8 mouse cellular contexts compared by ENCODE assay signal in the genomic region with DNA sequence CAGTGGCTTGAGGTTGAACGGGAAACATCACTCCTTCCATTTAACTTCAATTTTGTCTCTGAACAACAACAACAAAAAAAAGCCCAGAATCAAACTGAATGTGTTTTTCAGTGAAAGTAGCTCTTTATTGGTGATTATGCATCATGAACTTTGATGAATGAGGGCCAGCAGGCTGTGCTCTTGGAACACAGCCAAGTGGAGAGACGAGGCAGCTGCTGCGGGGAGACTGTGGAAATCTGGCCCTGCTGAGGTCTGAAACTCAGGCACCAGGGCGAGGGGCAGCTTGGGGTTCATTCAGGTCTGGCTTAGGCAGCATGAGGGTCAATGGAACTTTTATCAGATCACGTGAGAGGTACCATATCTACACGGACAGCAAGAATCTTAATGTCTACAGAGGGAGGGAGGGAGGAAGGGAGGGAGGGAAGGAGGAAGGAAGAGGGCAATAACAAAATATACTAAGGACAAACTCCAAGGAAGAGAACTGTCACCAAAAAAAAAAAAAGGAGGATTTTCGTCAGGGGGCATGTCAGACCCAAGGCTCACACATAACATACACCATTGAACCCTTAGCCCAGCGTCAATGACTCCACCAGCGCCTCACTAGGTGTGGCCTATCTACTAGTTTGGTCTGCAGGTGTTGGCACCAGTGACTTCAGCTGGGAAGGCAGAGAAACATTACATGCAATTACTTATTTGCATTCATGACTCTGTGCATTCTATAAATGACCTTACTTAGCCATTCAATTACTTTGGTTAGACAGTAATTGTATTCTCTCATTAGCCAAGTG.
DNase-seq lines count a peak whose midpoint lies in the region; ATAC-seq and TF ChIP-seq lines count a peak whose summit lies in the region.

No protein-coding gene starts in this region.

- H3K27me3 ChIP-seq in neural tube, embryonic 11.5 days (ENCODE audit: control insufficient read depth, insufficient read depth, low read length), result no peaks in the 10 kb centered on the region
- no peaks in the 10 kb centered on the region for H3K27me3 ChIP-seq in neural tube, embryonic 15.5 days (replicated peaks)
- H3K27me3 ChIP-seq in forebrain, embryonic 12.5 days, result 0 out of 2 replicates have a peak, but pooled peaks cover 2% of the 10 kb centered on the region
- H3K27me3 ChIP-seq in hindbrain, embryonic 10.5 days (ENCODE audit: insufficient read depth, poor library complexity, severe bottlenecking), result no peaks in the 10 kb centered on the region
- no peaks in the 10 kb centered on the region for H3K27me3 ChIP-seq in limb, embryonic 14.5 days (ENCODE audit: control insufficient read depth, insufficient read depth, low read length)
- no peaks in the 10 kb centered on the region for H3K27me3 ChIP-seq in stomach, embryonic 16.5 days (ENCODE audit: control insufficient read depth, insufficient read depth, low read length)

- H3K9me3 ChIP-seq in neural tube, embryonic 11.5 days (ENCODE audit: control insufficient read depth, low read length), result no peaks in the 10 kb centered on the region
- no peaks in the 10 kb centered on the region for H3K9me3 ChIP-seq in neural tube, embryonic 15.5 days (replicated peaks)
- H3K9me3 ChIP-seq in forebrain, embryonic 12.5 days, result no peaks in the 10 kb centered on the region
- H3K9me3 ChIP-seq in hindbrain, embryonic 10.5 days, result no peaks in the 10 kb centered on the region
- H3K9me3 ChIP-seq in limb, embryonic 14.5 days (ENCODE audit: control insufficient read depth, low read length), result no peaks in the 10 kb centered on the region
- no peaks in the 10 kb centered on the region for H3K9me3 ChIP-seq in stomach, embryonic 16.5 days (replicated peaks; ENCODE audit: control insufficient read depth, low read length)

- no peak overlapping the region for H3K4me2 ChIP-seq in neural tube, embryonic 11.5 days (ENCODE audit: low read depth)
- H3K4me2 ChIP-seq in neural tube, embryonic 15.5 days, result no peak overlapping the region
- H3K4me2 ChIP-seq in forebrain, embryonic 12.5 days, result no peak overlapping the region
- H3K4me2 ChIP-seq in limb, embryonic 14.5 days (replicated peaks; ENCODE audit: low read depth, low read length, severe bottlenecking), result no peak overlapping the region
- H3K4me2 ChIP-seq in stomach, embryonic 16.5 days (ENCODE audit: low read depth, low read length), result no peak overlapping the region

- TF ChIP-seq POLR2A in limb, embryonic 14.5 days (IDR thresholded peaks at IDR 0.05; ENCODE audit: borderline replicate concordance, extremely low read depth, insufficient read depth, insufficient read length), result no peak

- ATAC-seq in neural tube, embryonic 11.5 days (ENCODE audit: insufficient read depth, low FRiP score, low TSS enrichment), result peak; percentile 74
- no peak; the same call in 1 of the 2 replicates for ATAC-seq in neural tube, embryonic 15.5 days (ENCODE audit: low FRiP score)
- ATAC-seq in forebrain, embryonic 12.5 days (ENCODE audit: low FRiP score), result peak; percentile 82
- no peak for ATAC-seq in limb, embryonic 14.5 days (ENCODE audit: low FRiP score, low read depth)
- peak; percentile 50; the same call in 1 of the 2 replicates for ATAC-seq in stomach, embryonic 16.5 days (ENCODE audit: insufficient read depth, low FRiP score)
- ATAC-seq in granulocyte monocyte progenitor cell, adult 5-6 weeks (replicated peaks; ENCODE audit: poor library complexity, severe bottlenecking), result no peak

- peak; percentile 55 for DNase-seq in neural tube, embryonic 11.5 days (ENCODE audit: low spot score)
- DNase-seq in hindbrain, embryonic 10.5 days (ENCODE audit: low spot score), result peak; percentile 6
- DNase-seq in limb, embryonic 14.5 days (ENCODE audit: low spot score), result peak; percentile 19
- no peak for DNase-seq in layer of hippocampus, adult 8-10 months (ENCODE audit: low spot score in 2 of 2)

- 54% methylated on average over 9 of the region's 9 CpGs for WGBS in neural tube, embryonic 11.5 days
- 33% methylated on average over 9 of the region's 9 CpGs for whole genome bisulfite sequencing in neural tube, embryonic 15.5 days
- WGBS in forebrain, embryonic 12.5 days, result 40% methylated on average over 9 of the region's 9 CpGs
- 71% methylated on average over 9 of the region's 9 CpGs for WGBS in hindbrain, embryonic 10.5 days
- 32% methylated on average over 9 of the region's 9 CpGs for WGBS in limb, embryonic 14.5 days
- 28% methylated on average over 9 of the region's 9 CpGs for WGBS in stomach, embryonic 16.5 days

- no peaks in the 10 kb centered on the region; the same call in 1 of the 2 replicates for H3K4me1 ChIP-seq in neural tube, embryonic 11.5 days (ENCODE audit: control insufficient read depth, insufficient read depth, low read length)
- H3K4me1 ChIP-seq in neural tube, embryonic 15.5 days, result peaks cover 20% of the 10 kb centered on the region
- peaks cover 21% of the 10 kb centered on the region for H3K4me1 ChIP-seq in forebrain, embryonic 12.5 days
- H3K4me1 ChIP-seq in hindbrain, embryonic 10.5 days (replicated peaks), result no peaks in the 10 kb centered on the region; the same call in 1 of the 2 replicates
- H3K4me1 ChIP-seq in limb, embryonic 14.5 days (ENCODE audit: control insufficient read depth, insufficient read depth, low read length), result peaks cover 9% of the 10 kb centered on the region
- H3K4me1 ChIP-seq in stomach, embryonic 16.5 days (ENCODE audit: control insufficient read depth, insufficient read depth, low read length), result peaks cover 8% of the 10 kb centered on the region

- H3K4me3 ChIP-seq in neural tube, embryonic 11.5 days (ENCODE audit: low read depth, low read length), result no peak overlapping the region
- H3K4me3 ChIP-seq in neural tube, embryonic 15.5 days (replicated peaks), result no peak overlapping the region
- H3K4me3 ChIP-seq in forebrain, embryonic 12.5 days (replicated peaks), result no peak overlapping the region
- no peak overlapping the region for H3K4me3 ChIP-seq in hindbrain, embryonic 10.5 days
- H3K4me3 ChIP-seq in limb, embryonic 14.5 days (replicated peaks; ENCODE audit: low read length), result no peak overlapping the region
- no peak overlapping the region for H3K4me3 ChIP-seq in stomach, embryonic 16.5 days (replicated peaks; ENCODE audit: low read length)

- no peak overlapping the region for H3K9ac ChIP-seq in neural tube, embryonic 11.5 days (ENCODE audit: low read length)
- no peak overlapping the region for H3K9ac ChIP-seq in neural tube, embryonic 15.5 days (replicated peaks)
- H3K9ac ChIP-seq in forebrain, embryonic 12.5 days, result no peak overlapping the region
- no peak overlapping the region for H3K9ac ChIP-seq in limb, embryonic 14.5 days (ENCODE audit: low read depth, low read length, severe bottlenecking)
- no peak overlapping the region for H3K9ac ChIP-seq in stomach, embryonic 16.5 days (ENCODE audit: low read length)

- no peaks in the 10 kb centered on the region for H3K36me3 ChIP-seq in neural tube, embryonic 11.5 days (ENCODE audit: control insufficient read depth, insufficient read depth, low read length)
- no peaks in the 10 kb centered on the region for H3K36me3 ChIP-seq in neural tube, embryonic 15.5 days
- no peaks in the 10 kb centered on the region for H3K36me3 ChIP-seq in forebrain, embryonic 12.5 days (replicated peaks)
- no peaks in the 10 kb centered on the region for H3K36me3 ChIP-seq in hindbrain, embryonic 10.5 days
- no peaks in the 10 kb centered on the region for H3K36me3 ChIP-seq in limb, embryonic 14.5 days (ENCODE audit: control insufficient read depth, insufficient read depth, low read length)
- H3K36me3 ChIP-seq in stomach, embryonic 16.5 days (ENCODE audit: control insufficient read depth, insufficient read depth, low read length), result no peaks in the 10 kb centered on the region

- no peak overlapping the region for H3K27ac ChIP-seq in neural tube, embryonic 11.5 days (ENCODE audit: low read depth, low read length)
- no peak overlapping the region for H3K27ac ChIP-seq in neural tube, embryonic 15.5 days (replicated peaks)
- H3K27ac ChIP-seq in forebrain, embryonic 12.5 days, result peak overlapping the region; percentile 66
- H3K27ac ChIP-seq in hindbrain, embryonic 10.5 days, result no peak overlapping the region
- H3K27ac ChIP-seq in limb, embryonic 14.5 days (replicated peaks; ENCODE audit: low read depth, low read length), result no peak overlapping the region
- H3K27ac ChIP-seq in stomach, embryonic 16.5 days (ENCODE audit: low read length), result no peak overlapping the region

Comparison
In these comparisons a context has a peak if more than half of its experiments do, and no peak if none do; other contexts are left out.
1. ATAC-seq: peak in neural tube, embryonic 11.5 days (single experiment), forebrain, embryonic 12.5 days (single experiment) and stomach, embryonic 16.5 days (single experiment); none in neural tube, embryonic 15.5 days (single experiment), limb, embryonic 14.5 days (single experiment) and granulocyte monocyte progenitor cell, adult 5-6 weeks (single experiment).
2. DNase-seq: peak in neural tube, embryonic 11.5 days (single experiment), hindbrain, embryonic 10.5 days (single experiment) and limb, embryonic 14.5 days (single experiment); none in layer of hippocampus, adult 8-10 months (0 of 2).